Comparison of ENCODE assay signal across 19 mouse cellular contexts in genomic region chr7:72836026-72836425, GRCm38 (mm10).
DNase-seq lines count a peak whose midpoint lies in the region; ATAC-seq lines count a peak whose summit lies in the region.
"Had no signal": no experiment of that assay in that cellular context is flagged by ENCODE, and none has a peak within 500 bp of the region (broad histone marks: within the 10 kb centered on the region; RNA-seq: fewer than 3 reads in every experiment).

No protein-coding gene starts in this region.

- H3K27me3 ChIP-seq in heart, embryonic 10.5 days (ENCODE audit: insufficient read depth, poor library complexity, severe bottlenecking) = no peaks in the 10 kb centered on the region
- H3K27me3 ChIP-seq: embryonic facial prominence, embryonic 12.5 days; limb, embryonic 13.5 days; neural tube, embryonic 13.5 days had no signal

- H3K4me3 ChIP-seq in heart, embryonic 10.5 days = no peak overlapping the region
- H3K4me3 ChIP-seq: embryonic facial prominence, embryonic 12.5 days; limb, embryonic 13.5 days; neural tube, embryonic 13.5 days had no signal

- peak; percentile 30 for DNase-seq in heart, adult 11 months
- no peak for DNase-seq in heart, embryonic 10.5 days (ENCODE audit: low spot score)
- DNase-seq in 3T3-L1 (ENCODE audit: low read depth, low spot score) = peak; percentile 14
- peak; percentile 73 for DNase-seq in adrenal gland, adult 8-10 months
- DNase-seq in lung, postnatal 25 days (ENCODE audit: low spot score) = peak; percentile 16
- DNase-seq: B cell, adult 2 months; cerebellum, adult 8-10 months; gastrocnemius, postnatal 14 days; heart, postnatal 10 days; kidney, adult 8-10 months; kidney, postnatal 36 days; right cerebral cortex, postnatal 14 days had no signal

- WGBS in heart, embryonic 10.5 days = 75% methylated on average over 4 of the region's 4 CpGs

- no peaks in the 10 kb centered on the region for H3K4me1 ChIP-seq in heart, embryonic 10.5 days
- H3K4me1 ChIP-seq: embryonic facial prominence, embryonic 12.5 days had no signal

- no peaks in the 10 kb centered on the region for H3K9me3 ChIP-seq in heart, embryonic 10.5 days
- H3K9me3 ChIP-seq: embryonic facial prominence, embryonic 12.5 days; limb, embryonic 13.5 days; neural tube, embryonic 13.5 days had no signal

- no peak for ATAC-seq in CD4-positive, CD25-positive, alpha-beta regulatory T cell, adult 4 months
- ATAC-seq in granulocyte monocyte progenitor cell, adult 5-6 weeks (replicated peaks; ENCODE audit: poor library complexity, severe bottlenecking) = no peak

- no peak overlapping the region for H3K27ac ChIP-seq in heart, embryonic 10.5 days
- H3K27ac ChIP-seq: embryonic facial prominence, embryonic 12.5 days; limb, embryonic 13.5 days; liver, embryonic 14.5 days; macrophage; neural tube, embryonic 13.5 days had no signal

- no peaks in the 10 kb centered on the region for H3K36me3 ChIP-seq in heart, embryonic 10.5 days
- H3K36me3 ChIP-seq: embryonic facial prominence, embryonic 12.5 days; limb, embryonic 13.5 days; neural tube, embryonic 13.5 days had no signal
